Comparison of ENCODE assay signal across 8 mouse cellular contexts in the genomic region with DNA sequence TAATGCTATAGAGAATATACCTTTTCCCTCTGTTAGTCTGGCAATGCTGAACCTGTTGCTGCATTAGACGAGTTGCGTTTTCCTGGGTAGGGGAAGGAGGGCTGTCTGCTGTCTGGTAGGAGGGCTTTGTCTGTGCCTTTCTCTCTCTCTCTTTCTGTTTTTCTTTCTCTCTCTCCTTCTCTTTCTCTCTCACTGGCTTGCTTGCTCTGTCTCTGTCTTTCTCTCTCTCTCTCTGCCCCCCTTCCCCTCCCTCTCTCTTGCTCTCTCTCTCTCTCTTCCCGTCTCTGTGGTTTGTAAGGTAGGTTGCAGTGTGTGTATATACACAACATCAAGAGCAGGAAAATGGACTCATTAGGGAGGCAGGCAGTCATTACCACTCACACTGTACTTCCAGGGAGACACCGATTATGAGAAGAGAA. TPM values are rescaled to one million over a fixed set of nuclear protein-coding genes. Genes with fewer than 3 reads are reported as not detected.
DNase-seq lines count a peak whose midpoint lies in the region; ATAC-seq and TF ChIP-seq lines count a peak whose summit lies in the region.

No protein-coding gene starts in this region.

- 0% methylated on average over 4 of the region's 4 CpGs for WGBS in liver, adult 2 months
- 17% methylated on average over 4 of the region's 4 CpGs for WGBS in heart, embryonic 14.5 days
- 8% methylated on average over 4 of the region's 4 CpGs for WGBS in stomach, embryonic 15.5 days

- TF ChIP-seq CTCF in liver, adult 2 months (IDR thresholded peaks at IDR 0.05; ENCODE audit: low read depth, low read length), result no peak

- peak overlapping the region; percentile 95 for H3K27ac ChIP-seq in liver, adult 2 months (replicated peaks; ENCODE audit: insufficient read depth, low read depth, low read length)
- H3K27ac ChIP-seq in heart, embryonic 14.5 days (replicated peaks in 1 of 2; ENCODE audit: control insufficient read depth in 1 of 2, insufficient read depth in 1 of 2, low read depth in 2 of 2, low read length in 2 of 2), result peak overlapping the region; percentile 73 to 79
- peak overlapping the region; percentile 69 for H3K27ac ChIP-seq in stomach, embryonic 15.5 days

- H3K4me2 ChIP-seq in heart, embryonic 14.5 days (ENCODE audit: low read length), result peak overlapping the region; percentile 62
- H3K4me2 ChIP-seq in stomach, embryonic 15.5 days, result peak overlapping the region; percentile 50

- ATAC-seq in heart, embryonic 14.5 days (ENCODE audit: insufficient number of reproducible peaks, insufficient read depth, low FRiP score, low read depth), result no peak; the same call in 1 of the 2 replicates
- peak; percentile 70 for ATAC-seq in megakaryocyte, adult 5-6 weeks (ENCODE audit: poor library complexity, severe bottlenecking)
- ATAC-seq in stomach, embryonic 15.5 days (ENCODE audit: insufficient read depth, low FRiP score, low read depth), result peak; percentile 78

- H3K4me3 ChIP-seq in liver, adult 2 months (ENCODE audit: insufficient read depth, low read depth, low read length), result peak overlapping the region; percentile 56
- peak overlapping the region; percentile 39 to 54 for H3K4me3 ChIP-seq in heart, embryonic 14.5 days (ENCODE audit: control insufficient read depth in 1 of 2, insufficient read depth in 1 of 2, low read depth in 1 of 2, low read length in 2 of 2)
- H3K4me3 ChIP-seq in stomach, embryonic 15.5 days (replicated peaks), result peak overlapping the region; percentile 39

- H3K4me1 ChIP-seq in liver, adult 2 months (ENCODE audit: control insufficient read depth, insufficient read depth, low read length), result peaks cover 11% of the 10 kb centered on the region
- peaks cover 3 to 10% of the 10 kb centered on the region in 2 experiments for H3K4me1 ChIP-seq in heart, embryonic 14.5 days (ENCODE audit: control insufficient read depth in 2 of 2, insufficient read depth in 2 of 2, low read length in 2 of 2)
- H3K4me1 ChIP-seq in stomach, embryonic 15.5 days, result no peaks in the 10 kb centered on the region

- TF ChIP-seq POLR2A in liver, adult 2 months (IDR thresholded peaks at IDR 0.05; ENCODE audit: extremely low read depth, insufficient read depth, low read length), result no peak

- no peaks in the 10 kb centered on the region for H3K9me3 ChIP-seq in heart, embryonic 14.5 days (ENCODE audit: control insufficient read depth, low read length)
- H3K9me3 ChIP-seq in stomach, embryonic 15.5 days, result no peaks in the 10 kb centered on the region

- peak overlapping the region; percentile 63 for H3K9ac ChIP-seq in liver, adult 2 months (ENCODE audit: low read depth, low read length)
- peak overlapping the region; percentile 68 for H3K9ac ChIP-seq in heart, embryonic 14.5 days (ENCODE audit: low read length)
- H3K9ac ChIP-seq in stomach, embryonic 15.5 days, result peak overlapping the region; percentile 9; the same call in 1 of the 2 replicates

- no peaks in the 10 kb centered on the region for H3K36me3 ChIP-seq in liver, adult 2 months (ENCODE audit: control insufficient read depth, insufficient read depth, low read length)
- H3K36me3 ChIP-seq in heart, embryonic 14.5 days (ENCODE audit: control insufficient read depth, insufficient read depth, low read length), result no peaks in the 10 kb centered on the region
- no peaks in the 10 kb centered on the region for H3K36me3 ChIP-seq in stomach, embryonic 15.5 days

- DNase-seq in liver, adult 2 months (ENCODE audit: extremely low read depth, low read depth, low spot score), result peak; percentile 79
- DNase-seq in liver, result no peak
- peak; percentile 60 for DNase-seq in cerebellum, adult 9-11 months
- peak; percentile 59 for DNase-seq in kidney, postnatal 10 days
- DNase-seq in urinary bladder, postnatal 25 days (ENCODE audit: low spot score), result no peak

- no peaks in the 10 kb centered on the region for H3K27me3 ChIP-seq in liver, adult 2 months (ENCODE audit: control insufficient read depth, insufficient read depth, low read length)
- no peaks in the 10 kb centered on the region for H3K27me3 ChIP-seq in heart, embryonic 14.5 days (ENCODE audit: control insufficient read depth, insufficient read depth, low read length)
- no peaks in the 10 kb centered on the region for H3K27me3 ChIP-seq in stomach, embryonic 15.5 days (replicated peaks)

- H3K79me2 ChIP-seq in liver, adult 2 months (ENCODE audit: control insufficient read depth, insufficient read depth, low read length), result no peaks in the 10 kb centered on the region; the same call in 1 of the 2 replicates

RNA-seq across cellular contexts. Expression of a gene that starts 31.6 kb away (rescaled TPM):
- 51.7 and 52.6 TPM in 2 replicates for total RNA-seq in liver, adult 2 months (2014; rRNA removed)
- polyA plus RNA-seq in liver, adult 2 months (2012; rRNA removed), result 16.2 and 17.8 TPM in 2 replicates
- polyA plus RNA-seq in heart, embryonic 14.5 days (2014; fragmentation: Nextera tagmentation; extraction: Ambion mirVana), result 49.4 and 50.3 TPM in 2 replicates
- 7.6 and 13.1 TPM in 2 replicates for total RNA-seq in megakaryocyte, adult 5-6 weeks (2015)
- total RNA-seq in megakaryocyte, adult 5-6 weeks (2017), result 5.1 and 7.2 TPM in 2 replicates
- polyA plus RNA-seq in stomach, embryonic 15.5 days (2015; fragmentation: Nextera tagmentation; extraction: Ambion mirVana), result 23.4 and 24.6 TPM in 2 replicates

Comparison
In these comparisons a context has a peak if more than half of its experiments do, and no peak if none do; other contexts are left out.
1. DNase-seq: peak in liver, adult 2 months (single experiment), cerebellum, adult 9-11 months (single experiment) and kidney, postnatal 10 days (single experiment); none in liver (single experiment) and urinary bladder, postnatal 25 days (single experiment).
2. H3K9ac ChIP-seq: peak in every context shown above with its lines; median percentile 68 in heart, embryonic 14.5 days; 63 in liver, adult 2 months; 9 in stomach, embryonic 15.5 days.
3. Peak in every context shown above with its lines, with median percentiles within 50 percentile points of each other: H3K27ac ChIP-seq and H3K4me3 ChIP-seq.